Mouse (Mus musculus) olfactory bulb, adult 2 months (tissue): ENCODE data around the gene Pald1.

Experiments used
- CTCF ChIP-seq: fragments of 200-500 bp; IDR thresholded peaks from 2 replicates; pipeline ENCODE4 v1.5.1; 2012; ENCODE audit warnings: low read depth, mild to moderate bottlenecking, low read length, moderate library complexity; ENCODE audit not compliant: insufficient read depth
- POLR2A ChIP-seq: fragments of 200-500 bp; IDR thresholded peaks from 2 replicates; pipeline ENCODE4 v1.6.1; 2012; ENCODE audit warnings: mild to moderate bottlenecking, low read depth, low read length, moderate library complexity; ENCODE audit not compliant: insufficient read depth

GRCm38 (mm10) chr10:61372585-61372923 lies 10.8 kb downstream of the Pald1 start:
- TF ChIP-seq CTCF = no peak
- TF ChIP-seq POLR2A = no peak
